Mouse (Mus musculus) neutrophil, adult 83 days (primary cell): ENCODE measurements around the gene Krtap6-1. TPM values are rescaled to one million over a fixed set of nuclear protein-coding genes. Genes with fewer than 3 reads are reported as not detected.

Source experiments
- total RNA-seq, 2 experiments: library from RNA; stranded (reverse); gene quantifications; one replicate each; pipeline ENCODE4 v1.2.4; 2023

Krtap6-1 gene
- total RNA-seq: not detected

GRCm38 (mm10) chr16:89031399-89031798 is at the start of gene Krtap6-1:
Gene Krtap6-1, plus strand, starts transcription at chr16:89031699.

GRCm38 (mm10) chr16:89010659-89011058 is 20.8 kb upstream of the Krtap6-1 start, which contains the start of gene Krtap22-2:
Gene Krtap22-2, minus strand, starts transcription at chr16:89010759.

DNA sequence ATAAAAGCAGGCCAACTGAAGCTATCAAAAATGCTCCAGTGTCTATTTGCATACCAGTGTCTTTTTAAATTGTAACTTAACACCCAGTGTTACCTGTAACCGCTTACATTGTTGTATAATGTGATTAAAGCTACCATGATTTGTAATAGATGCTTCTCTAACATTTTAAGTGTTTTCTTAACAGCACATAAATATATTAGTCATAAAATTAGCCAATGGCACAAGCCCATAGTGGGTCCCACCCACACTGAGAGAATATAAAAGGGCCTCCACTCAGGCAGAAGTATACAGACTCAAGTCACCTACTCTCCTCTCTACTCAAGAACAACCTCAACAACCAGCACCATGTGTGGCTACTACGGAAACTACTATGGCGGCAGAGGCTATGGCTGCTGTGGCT is 16.5 kb upstream of the Krtap6-1 start, which contains the start of gene Gm10229:
Gene Gm10229 (plus strand): TSS at position 301 of the 400 bp plus-strand sequence.

DNA sequence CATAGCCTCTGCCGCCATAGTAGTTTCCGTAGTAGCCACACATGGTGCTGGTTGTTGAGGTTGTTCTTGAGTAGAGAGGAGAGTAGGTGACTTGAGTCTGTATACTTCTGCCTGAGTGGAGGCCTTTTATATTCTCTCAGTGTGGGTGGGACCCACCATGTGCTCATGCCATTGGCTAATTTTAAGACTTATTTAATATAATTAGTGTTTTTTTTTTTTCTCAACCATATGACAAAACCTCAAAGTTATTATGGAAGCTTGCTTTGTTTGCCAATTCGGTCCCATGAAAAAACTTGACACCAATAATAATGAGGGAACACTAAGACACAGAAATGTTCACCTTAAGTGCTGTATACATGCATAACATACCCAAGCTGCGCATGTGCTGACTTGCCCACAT is 9.9 kb downstream of the Krtap6-1 start, which contains the start of gene Gm10228:
Gene Gm10228 (minus strand): TSS at position 101 of the 400 bp plus-strand sequence.

DNA sequence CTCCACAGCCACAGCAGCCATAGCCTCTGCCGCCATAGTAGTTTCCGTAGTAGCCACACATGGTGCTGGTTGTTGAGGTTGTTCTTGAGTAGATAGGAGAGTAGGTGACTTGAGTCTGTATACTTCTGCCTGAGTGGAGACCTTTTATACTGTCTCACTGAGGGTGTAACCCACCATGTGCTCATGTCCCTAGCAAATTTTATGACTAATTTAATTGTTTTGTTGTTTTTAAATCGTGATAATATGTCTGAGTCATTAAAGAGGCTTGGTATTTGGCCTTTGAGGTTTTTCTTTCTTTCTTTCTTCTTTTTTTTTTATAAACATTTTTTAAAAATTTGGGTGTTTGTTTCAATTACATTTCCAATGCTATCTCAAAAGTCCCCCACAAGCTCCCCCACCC is 16.3 kb downstream of the Krtap6-1 start, which contains the start of gene Krtap6-5:
Gene Krtap6-5 (minus strand): TSS at position 101 of the 400 bp plus-strand sequence.

DNA sequence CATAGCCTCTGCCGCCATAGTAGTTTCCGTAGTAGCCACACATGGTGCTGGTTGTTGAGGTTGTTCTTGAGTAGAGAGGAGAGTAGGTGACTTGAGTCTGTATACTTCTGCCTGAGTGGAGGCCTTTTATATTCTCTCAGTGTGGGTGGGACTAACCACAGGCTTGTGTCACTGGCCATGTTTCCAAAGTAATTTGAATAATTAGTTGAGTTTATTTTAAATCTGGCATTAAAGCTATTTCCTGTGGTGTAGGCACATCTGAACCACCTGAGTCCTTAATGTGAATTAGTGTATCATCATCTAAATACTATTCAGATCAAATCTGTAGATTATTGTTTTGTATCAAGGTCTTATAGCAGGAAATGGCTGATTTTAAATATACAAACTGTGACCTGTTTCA is 32.4 kb downstream of the Krtap6-1 start, which contains the start of gene 1110025L11Rik:
Gene 1110025L11Rik (minus strand): TSS at position 101 of the 400 bp plus-strand sequence.

Other genes starting within 250 kb of the Krtap6-1 start
- not detected for gene Gm20741, start 219.5 kb upstream of the Krtap6-1 start, total RNA-seq
- not detected for gene Krtap15, start 211.5 kb upstream of the Krtap6-1 start, total RNA-seq
- not detected for gene Krtap14, start 205.6 kb upstream of the Krtap6-1 start, total RNA-seq
- not detected for gene Krtap19-1, start 162.3 kb upstream of the Krtap6-1 start, total RNA-seq
- not detected for gene Krtap19-2, start 157.4 kb upstream of the Krtap6-1 start, total RNA-seq
- not detected for gene Krtap19-3, start 153.7 kb upstream of the Krtap6-1 start, total RNA-seq
- not detected for gene Krtap19-4, start 146.6 kb upstream of the Krtap6-1 start, total RNA-seq
- not detected for gene Krtap19-5, start 135.2 kb upstream of the Krtap6-1 start, total RNA-seq
- not detected for gene Krtap19-9b, start 99.4 kb upstream of the Krtap6-1 start, total RNA-seq
- not detected for gene Krtap16-3, start 68.8 kb upstream of the Krtap6-1 start, total RNA-seq
- not detected for gene Krtap22-2, start 20.9 kb upstream of the Krtap6-1 start, total RNA-seq
- not detected for gene Gm10229, start 16.4 kb upstream of the Krtap6-1 start, total RNA-seq
- not detected for gene Gm10228, start 9.8 kb downstream of the Krtap6-1 start, total RNA-seq
- gene Krtap6-5, start 16.2 kb downstream of the Krtap6-1 start, total RNA-seq: not detected
- not detected for gene 1110025L11Rik, start 32.3 kb downstream of the Krtap6-1 start, total RNA-seq
- not detected for gene Krtap6-3, start 52.3 kb downstream of the Krtap6-1 start, total RNA-seq
- not detected for gene Gm6358, start 109.2 kb downstream of the Krtap6-1 start, total RNA-seq
- not detected for gene Gm10061, start 119.4 kb downstream of the Krtap6-1 start, total RNA-seq
- gene Gm9789, start 126.3 kb downstream of the Krtap6-1 start, total RNA-seq: not detected
- gene Gm7735, start 137.8 kb downstream of the Krtap6-1 start, total RNA-seq: not detected
- not detected for gene 1110057P08Rik, start 143.0 kb downstream of the Krtap6-1 start, total RNA-seq
- gene Krtap20-2, start 174.2 kb downstream of the Krtap6-1 start, total RNA-seq: not detected